Mouse (Mus musculus) retina, adult 2 months (tissue): ENCODE data around the gene Olfr857.
"Not testable (repeated sequence)": the region's sequence is repeated elsewhere in the genome, so short reads cannot be mapped to it uniquely, and the experiment has no call there.

Experiments used
- DNase-seq: peaks from one replicate; pipeline ENCODE4 v3.0.0-alpha.2; 2012; ENCODE audit warnings: low read depth, low spot score

The Olfr857 gene

GRCm38 (mm10) chr9:19709133-19709532 lies at the start of gene Olfr857:
Gene Olfr857 (plus strand): TSS chr9:19709433.
- DNase-seq = no peak

DNA sequence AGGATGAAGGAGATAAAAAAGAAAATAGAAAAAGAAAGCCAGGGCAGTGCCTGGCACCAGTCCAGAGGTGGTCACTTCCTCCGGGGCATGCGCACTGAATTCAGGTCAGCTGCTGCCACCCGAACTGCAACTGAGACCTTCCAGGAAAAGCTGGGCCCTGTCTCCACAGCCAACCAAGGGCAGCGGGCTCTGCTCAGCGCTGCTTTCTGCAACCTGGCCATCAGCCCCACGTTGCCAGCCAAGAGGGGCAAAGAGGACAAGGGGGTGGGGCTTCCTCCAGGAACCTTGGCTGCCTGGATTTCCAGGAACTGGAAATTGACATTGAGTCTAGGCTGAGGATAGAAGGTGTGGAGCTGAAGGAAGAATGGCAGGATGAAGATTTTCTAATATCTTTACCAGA lies 19.0 kb upstream of the Olfr857 start:
- no peak for DNase-seq

GRCm38 (mm10) chr9:19691426-19691825 lies 17.8 kb upstream of the Olfr857 start:
- DNase-seq = no peak

DNA sequence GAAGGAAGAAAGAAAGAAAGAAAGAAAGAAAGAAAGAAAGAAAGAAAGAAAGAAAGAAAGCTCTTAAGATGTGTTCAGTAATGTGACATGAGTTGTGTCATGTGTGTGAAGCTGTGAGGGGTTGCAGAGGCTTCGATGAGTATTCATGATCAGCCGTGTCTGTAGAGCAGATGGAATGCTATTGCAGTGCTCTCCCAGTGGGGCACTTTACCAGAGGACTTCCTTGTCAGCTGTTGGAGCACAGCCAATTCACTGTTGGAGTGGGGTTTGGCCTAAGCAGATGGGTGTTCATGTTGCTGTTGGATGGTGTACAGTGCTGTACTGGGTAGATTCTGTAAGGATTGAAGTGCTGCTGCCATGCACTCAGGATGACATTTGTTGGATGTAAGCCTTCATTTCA lies 16.8 kb upstream of the Olfr857 start:
- DNase-seq = no peak

- DNase-seq = not testable (repeated sequence)
These were observed 14.9 kb upstream of the Olfr857 start for GRCm38 (mm10) chr9:19694285-19694684.

- not testable (repeated sequence) for DNase-seq
These were observed 14.3 kb upstream of the Olfr857 start for GRCm38 (mm10) chr9:19694898-19695379.

- DNase-seq = not testable (repeated sequence)
These were observed 4.7 kb upstream of the Olfr857 start for GRCm38 (mm10) chr9:19704546-19704945.
